Comparison of ENCODE assay signal across 23 mouse cellular contexts in the genomic region with DNA sequence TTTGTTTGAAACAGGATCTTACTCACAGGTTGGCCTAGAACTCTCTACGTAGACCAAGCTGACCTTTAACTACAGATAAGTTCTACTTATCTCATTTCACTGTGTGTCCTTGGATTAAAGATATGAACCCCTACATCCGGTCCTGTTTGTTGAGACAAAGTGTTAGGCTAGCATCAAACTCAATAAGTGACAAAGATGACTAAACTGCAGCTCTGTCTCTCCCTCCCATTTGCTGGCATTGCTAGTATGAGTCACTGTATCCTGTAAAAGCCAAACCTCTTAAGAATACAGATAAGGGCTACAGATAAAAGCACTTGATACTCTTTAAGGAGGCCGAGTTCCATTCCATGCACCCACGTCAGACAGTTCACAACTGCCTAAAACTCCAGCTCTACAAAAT.
A peak's percentile ranks its signal among the peaks of the same experiment; 100 is the strongest.
DNase-seq lines count a peak whose midpoint lies in the region; ATAC-seq and TF ChIP-seq lines count a peak whose summit lies in the region.
"Had no signal": no experiment of that assay in that cellular context is flagged by ENCODE, and none has a peak within 500 bp of the region (broad histone marks: within the 10 kb centered on the region; RNA-seq: fewer than 3 reads in every experiment).

No protein-coding gene starts in this region.

- H3K79me2 ChIP-seq in MEL (ENCODE audit: control insufficient read depth, insufficient read depth, low read length, poor library complexity) = no peaks in the 10 kb centered on the region

- no peaks in the 10 kb centered on the region for H3K9me3 ChIP-seq in liver, embryonic 13.5 days (replicated peaks)
- H3K9me3 ChIP-seq in MEL (replicated peaks; ENCODE audit: insufficient read depth, low read length) = no peaks in the 10 kb centered on the region
- H3K9me3 ChIP-seq: embryonic facial prominence, embryonic 10.5 days; embryonic facial prominence, embryonic 13.5 days; forebrain, embryonic 12.5 days; forebrain, embryonic 15.5 days; hindbrain, embryonic 12.5 days; hindbrain, embryonic 15.5 days had no signal

- TF ChIP-seq EP300 in MEL (IDR thresholded peaks at IDR 0.05; ENCODE audit: low read depth in 1 of 2, low read length in 2 of 2) = peak; percentile 24 to 48; a peak in 3 of 4 replicates

- no peak for TF ChIP-seq CTCF in MEL (IDR thresholded peaks at IDR 0.05 in 2 of 3, conservative IDR thresholded peaks at IDR 0.05 in 1 of 3; ENCODE audit: control insufficient read depth in 1 of 3, insufficient read depth in 1 of 3, low read depth in 2 of 3, low read length in 3 of 3, poor library complexity in 1 of 3, severe bottlenecking in 1 of 3)

- peaks cover 26% of the 10 kb centered on the region for H3K4me1 ChIP-seq in liver, embryonic 13.5 days (replicated peaks)
- no peaks in the 10 kb centered on the region for H3K4me1 ChIP-seq in MEL (ENCODE audit: control insufficient read depth in 1 of 2, insufficient read depth in 2 of 2, low read length in 2 of 2)
- H3K4me1 ChIP-seq: embryonic facial prominence, embryonic 10.5 days; embryonic facial prominence, embryonic 13.5 days; forebrain, embryonic 12.5 days; forebrain, embryonic 15.5 days; hindbrain, embryonic 12.5 days; hindbrain, embryonic 15.5 days had no signal

- no peak overlapping the region for H3K4me3 ChIP-seq in liver, embryonic 13.5 days (replicated peaks)
- no peak overlapping the region for H3K4me3 ChIP-seq in MEL (ENCODE audit: control insufficient read depth in 1 of 2, insufficient read depth in 1 of 2, low read depth in 2 of 2, low read length in 2 of 2)
- H3K4me3 ChIP-seq: embryonic facial prominence, embryonic 10.5 days; embryonic facial prominence, embryonic 13.5 days; forebrain, embryonic 12.5 days; forebrain, embryonic 15.5 days; hindbrain, embryonic 12.5 days; hindbrain, embryonic 15.5 days had no signal

- ATAC-seq in liver, embryonic 13.5 days (ENCODE audit: low read depth) = no peak
- ATAC-seq: forebrain, embryonic 15.5 days had no signal

- WGBS in liver, embryonic 13.5 days (ENCODE audit: insufficient replicate concordance) = 63% methylated on average over 4 of the region's 4 CpGs

- H3K9ac ChIP-seq in liver, embryonic 13.5 days = no peak overlapping the region
- no peak overlapping the region for H3K9ac ChIP-seq in MEL (ENCODE audit: control insufficient read depth, low read depth, low read length, poor library complexity, severe bottlenecking)
- H3K9ac ChIP-seq: embryonic facial prominence, embryonic 13.5 days; forebrain, embryonic 12.5 days; forebrain, embryonic 15.5 days; hindbrain, embryonic 12.5 days; hindbrain, embryonic 15.5 days had no signal

- H3K27me3 ChIP-seq in liver, embryonic 13.5 days = no peaks in the 10 kb centered on the region
- H3K27me3 ChIP-seq in MEL (ENCODE audit: control insufficient read depth in 1 of 2, insufficient read depth in 2 of 2, low read length in 2 of 2) = no peaks in the 10 kb centered on the region
- H3K27me3 ChIP-seq: CH12.LX; embryonic facial prominence, embryonic 13.5 days; forebrain, embryonic 12.5 days; forebrain, embryonic 15.5 days; hindbrain, embryonic 12.5 days; hindbrain, embryonic 15.5 days had no signal

- TF ChIP-seq RAD21 in MEL (IDR thresholded peaks at IDR 0.05; ENCODE audit: low read depth, low read length) = no peak

- H3K4me2 ChIP-seq in liver, embryonic 13.5 days = no peak overlapping the region
- H3K4me2 ChIP-seq: embryonic facial prominence, embryonic 13.5 days; forebrain, embryonic 12.5 days; forebrain, embryonic 15.5 days; heart, embryonic 11.5 days; hindbrain, embryonic 12.5 days; hindbrain, embryonic 15.5 days had no signal

- DNase-seq in liver, embryonic 13.5 days = no peak
- DNase-seq in liver (no peak), 416B (ENCODE audit: low read depth) (peak; percentile 95), MEL (ENCODE audit: low read depth, low spot score) (peak; percentile 38)
- DNase-seq in cerebellum, postnatal 14 days = no peak
- DNase-seq in T-cell, adult 2 months (ENCODE audit: low spot score) = no peak
- DNase-seq: adrenal gland, adult 2 months; adrenal gland, postnatal 14 days; B cell, adult 2 months; cerebellum, adult 11 months; cerebellum, adult 2 months; cerebellum, adult 9-11 months; cerebellum, postnatal 36 days; embryo, embryonic 11 days; gastrocnemius, postnatal 25 days had no signal

- H3K27ac ChIP-seq in liver, embryonic 13.5 days = peak overlapping the region; percentile 80
- no peak overlapping the region for H3K27ac ChIP-seq in MEL (ENCODE audit: control insufficient read depth, low read depth, low read length)
- H3K27ac ChIP-seq: embryonic facial prominence, embryonic 10.5 days; embryonic facial prominence, embryonic 13.5 days; forebrain, embryonic 12.5 days; forebrain, embryonic 15.5 days; hindbrain, embryonic 12.5 days; hindbrain, embryonic 15.5 days had no signal

- TF ChIP-seq POLR2A in MEL (IDR thresholded peaks at IDR 0.05; ENCODE audit: control insufficient read depth in 1 of 2, insufficient read depth in 1 of 2, low read depth in 1 of 2, low read length in 2 of 2, poor library complexity in 1 of 2) = no peak

- no peaks in the 10 kb centered on the region for H3K36me3 ChIP-seq in liver, embryonic 13.5 days
- H3K36me3 ChIP-seq in MEL (ENCODE audit: control insufficient read depth in 1 of 2, insufficient read depth in 2 of 2, low read length in 2 of 2) = no peaks in the 10 kb centered on the region; a peak in 1 of 4 replicates
- H3K36me3 ChIP-seq: embryonic facial prominence, embryonic 10.5 days; embryonic facial prominence, embryonic 13.5 days; forebrain, embryonic 12.5 days; forebrain, embryonic 15.5 days; hindbrain, embryonic 12.5 days; hindbrain, embryonic 15.5 days had no signal

TF ChIP-seq in MEL, 35 proteins besides CTCF, POLR2A, EP300 and RAD21:
- TF ChIP-seq TBP (IDR thresholded peaks at IDR 0.05; ENCODE audit: low read depth, low read length) (no peak), UBTF (IDR thresholded peaks at IDR 0.05; ENCODE audit: borderline replicate concordance, insufficient read depth, low read depth, low read length) (no peak), TAL1 (IDR thresholded peaks at IDR 0.05; ENCODE audit: low read length) (no peak), GATA1 (IDR thresholded peaks at IDR 0.05; ENCODE audit: low read depth, low read length) (peak; percentile 49; the same call in 1 of the 2 replicates), MYC (IDR thresholded peaks at IDR 0.05; ENCODE audit: low read depth, low read length) (no peak), MYB (IDR thresholded peaks at IDR 0.05; ENCODE audit: low read depth, low read length) (no peak), E2F4 (IDR thresholded peaks at IDR 0.05; ENCODE audit: borderline replicate concordance, low read depth, low read length) (no peak), SIN3A (IDR thresholded peaks at IDR 0.05; ENCODE audit: low read length) (no peak), SMC3 (IDR thresholded peaks at IDR 0.05; ENCODE audit: low read depth, low read length) (0 out of 2 replicates have a peak, but pooled peaks have one; percentile 16), MEF2A (IDR thresholded peaks at IDR 0.05; ENCODE audit: extremely low read depth, insufficient replicate concordance, low read depth, low read length, poor library complexity, severe bottlenecking) (no peak), JUND (IDR thresholded peaks at IDR 0.05; ENCODE audit: low read depth, low read length) (no peak)
TF ChIP-seq in MEL: peak in this region for 2.

Comparison
In these comparisons a context has a peak if more than half of its experiments do, and no peak if none do; other contexts are left out.
1. DNase-seq: peak in 416B (single experiment) and MEL (single experiment); none in liver, embryonic 13.5 days (single experiment), liver (single experiment), cerebellum, postnatal 14 days (0 of 2) and T-cell, adult 2 months (single experiment).